Mouse (Mus musculus): Measurements from ENCODE around the gene Arhgap10.

- TF ChIP-seq CTCF (IDR thresholded peaks at IDR 0.05; ENCODE audit: control insufficient read depth, insufficient read depth, insufficient read length) (no peak), CEBPB (IDR thresholded peaks at IDR 0.05; ENCODE audit: low read depth) (no peak), MAX (IDR thresholded peaks at IDR 0.05) (no peak), USF1 (IDR thresholded peaks at IDR 0.05; ENCODE audit: low read depth) (no peak), MYOG (IDR thresholded peaks at IDR 0.05; ENCODE audit: control insufficient read depth, extremely low read depth, insufficient read length) (no peak), MYOD1 (IDR thresholded peaks at IDR 0.05; ENCODE audit: control insufficient read depth, insufficient read length, low read depth) (no peak), FOSL1 (IDR thresholded peaks at IDR 0.05; ENCODE audit: insufficient read depth, low read length, poor library complexity, severe bottlenecking) (no peak)
Measured at GRCm38 (mm10) chr8:77427438-77427837, 90.3 kb downstream of the Arhgap10 start.
